Mouse (Mus musculus) ovary, postnatal 36 days (tissue): Measurements from ENCODE around the gene Catsperz.
A peak's percentile ranks its signal among the peaks of the same experiment; 100 is the strongest.

Source experiments
- DNase-seq: peaks from one replicate; pipeline ENCODE4 v3.0.0; 2022; ENCODE audit warnings: low spot score, mixed read lengths

Catsperz gene

GRCm38 (mm10) chr19:6922901-6923735, 2.1 kb downstream of the Catsperz start:
- DNase-seq, result no peak

DNA sequence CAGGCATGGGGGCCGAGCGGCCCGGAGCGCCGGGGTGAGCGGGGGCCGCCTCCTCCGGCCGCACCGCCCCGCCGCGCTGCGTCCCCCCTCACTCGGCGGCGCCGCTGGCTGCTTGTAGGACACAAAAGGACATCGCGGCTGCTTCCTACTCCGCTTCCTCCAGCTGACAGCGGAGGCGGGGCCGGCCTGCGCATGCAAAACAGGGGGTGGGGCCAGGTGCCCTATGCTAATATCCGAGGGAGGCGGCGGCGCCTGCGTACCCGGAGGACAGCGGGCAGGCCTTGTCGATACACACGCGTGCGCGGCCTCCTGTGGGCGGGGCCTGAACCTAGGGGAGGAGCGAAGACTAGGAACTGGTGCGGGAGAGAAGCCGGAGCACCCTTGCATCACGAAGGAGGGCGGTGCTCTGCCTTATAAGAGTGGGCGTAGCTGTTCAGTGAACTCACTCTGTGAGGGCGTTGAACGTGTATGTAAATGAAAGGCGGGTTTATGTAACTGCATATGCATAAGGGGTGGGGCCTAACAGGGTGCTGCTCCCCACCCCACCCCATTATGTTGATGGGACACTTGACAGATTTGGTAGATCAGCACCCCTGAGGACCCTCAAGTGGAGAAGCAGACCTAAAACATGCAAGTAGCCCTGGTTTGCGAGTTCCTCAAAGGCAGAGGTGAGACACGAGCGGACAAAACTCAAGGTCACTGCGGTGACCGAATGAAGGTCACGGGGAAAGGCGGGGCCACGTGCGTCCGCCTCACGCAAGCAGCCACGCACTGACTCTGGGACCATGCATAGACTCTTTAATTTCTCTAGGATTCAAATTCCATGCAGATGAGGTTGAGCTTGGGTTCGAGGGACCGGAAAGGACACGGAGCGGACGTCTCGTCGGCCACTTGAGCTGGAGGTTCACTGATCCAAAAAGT, 3.3 kb downstream of the Catsperz start, which contains the start of gene Esrra:
Gene Esrra (minus strand): TSS at position 167 of the 921 bp plus-strand sequence.
- DNase-seq, result peak; percentile 100

DNA sequence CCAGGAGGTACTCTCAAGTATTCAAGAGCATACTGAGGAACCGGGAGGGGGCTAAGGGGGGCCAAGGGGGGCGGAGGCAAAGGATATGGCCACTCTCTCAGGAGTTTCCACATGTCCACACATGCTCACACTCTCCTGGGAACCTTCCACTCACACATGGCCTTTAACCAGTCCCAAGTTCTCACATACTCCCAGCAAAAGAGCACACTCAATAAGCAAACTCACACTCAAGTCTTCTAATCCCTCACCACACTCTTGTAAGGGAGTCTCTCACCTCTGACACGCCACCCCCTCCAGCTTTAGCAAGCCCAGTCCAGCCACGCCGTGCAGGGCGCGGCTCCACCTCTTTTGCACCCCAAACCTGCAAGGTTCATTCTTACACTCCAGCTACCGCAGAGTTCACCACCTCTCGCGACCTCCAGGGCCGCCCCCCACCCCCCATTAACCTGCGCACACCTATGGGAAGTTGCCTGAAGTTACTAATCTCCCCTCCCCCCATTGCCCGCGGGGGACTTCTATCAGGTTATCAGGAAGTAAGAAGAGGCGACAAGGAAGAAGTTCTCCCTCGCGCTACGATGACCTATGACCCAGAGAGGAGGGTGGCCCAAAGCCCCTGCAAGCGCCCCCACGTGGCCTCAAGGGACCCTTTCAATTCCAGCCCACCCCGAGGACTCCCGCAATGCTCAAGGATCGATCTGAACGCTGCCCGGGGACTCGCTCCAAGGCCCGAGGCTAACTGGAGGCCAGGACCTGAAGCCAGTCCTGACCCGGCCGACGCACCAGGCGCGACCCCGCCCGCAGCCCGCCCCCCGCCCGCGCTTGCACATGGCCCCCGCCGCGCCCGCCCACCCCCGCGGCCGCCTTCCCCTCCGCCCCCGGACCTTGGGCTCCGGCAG, 4.2 kb downstream of the Catsperz start:
- no peak for DNase-seq

- peak; percentile 55 for DNase-seq
These were observed 5.1 kb downstream of the Catsperz start for GRCm38 (mm10) chr19:6919876-6920740.

DNA sequence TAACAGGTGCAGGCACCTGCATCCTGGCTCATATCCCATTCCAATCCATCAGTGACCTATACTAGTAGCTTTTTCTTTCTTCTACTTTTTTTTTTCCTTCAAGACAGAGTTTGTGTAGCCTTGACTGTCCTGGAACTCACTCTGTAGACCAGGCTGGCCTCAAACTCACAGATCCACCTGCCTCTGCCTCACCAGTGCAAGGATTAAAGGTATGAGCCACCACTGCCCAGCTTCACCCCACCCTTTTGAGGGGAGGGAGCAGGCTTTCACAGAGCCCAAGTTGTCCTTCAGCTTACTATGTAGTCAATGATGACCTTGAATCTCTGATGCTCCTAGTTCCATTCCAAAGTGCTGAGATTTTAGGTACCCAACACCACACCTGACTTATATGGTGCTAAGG, 5.7 kb downstream of the Catsperz start:
- no peak for DNase-seq

GRCm38 (mm10) chr19:6918321-6918720, 6.9 kb downstream of the Catsperz start:
- DNase-seq, result no peak

DNA sequence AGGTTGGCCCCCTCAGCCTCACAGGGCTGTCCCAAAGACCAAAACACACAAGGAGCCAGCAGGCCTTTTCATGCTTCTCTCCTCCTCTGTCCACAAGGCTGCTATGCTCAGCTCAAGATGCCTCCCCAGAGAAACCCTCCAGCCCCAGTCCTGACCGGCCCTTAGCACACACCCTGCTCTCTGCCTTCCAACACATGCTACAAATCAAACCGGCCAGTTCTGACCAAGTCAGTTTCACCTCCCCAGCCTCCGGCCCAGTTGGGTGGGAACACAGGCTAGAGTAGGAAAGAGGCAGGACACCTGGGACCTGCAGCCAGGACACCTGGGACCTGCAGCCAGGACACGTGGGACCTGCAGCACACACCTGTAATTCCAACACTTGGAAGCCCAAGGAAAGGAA, 8.7 kb downstream of the Catsperz start:
- no peak for DNase-seq

GRCm38 (mm10) chr19:6915276-6915675, 9.9 kb downstream of the Catsperz start:
- no peak for DNase-seq

DNA sequence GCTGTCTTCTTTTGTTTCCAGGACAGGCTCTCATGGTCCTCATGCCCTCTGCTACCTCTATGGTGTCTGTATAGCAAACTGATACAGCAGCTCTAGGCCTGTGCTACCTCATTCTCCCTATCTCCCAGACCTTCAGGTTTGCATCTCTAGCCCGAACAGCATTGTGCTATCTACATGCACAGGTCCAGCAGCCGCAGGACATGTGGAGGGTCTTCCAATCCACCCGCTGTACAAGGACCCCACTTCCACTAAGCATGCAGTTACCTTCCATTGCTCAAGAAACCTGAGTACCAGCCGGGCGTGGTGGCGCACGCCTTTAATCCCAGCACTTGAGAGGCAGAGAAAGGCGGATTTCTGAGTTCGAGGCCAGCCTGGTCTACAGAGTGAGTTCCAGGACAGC, 10.6 kb downstream of the Catsperz start:
- DNase-seq, result no peak

GRCm38 (mm10) chr19:6913991-6914390, 11.2 kb downstream of the Catsperz start:
- no peak for DNase-seq

DNA sequence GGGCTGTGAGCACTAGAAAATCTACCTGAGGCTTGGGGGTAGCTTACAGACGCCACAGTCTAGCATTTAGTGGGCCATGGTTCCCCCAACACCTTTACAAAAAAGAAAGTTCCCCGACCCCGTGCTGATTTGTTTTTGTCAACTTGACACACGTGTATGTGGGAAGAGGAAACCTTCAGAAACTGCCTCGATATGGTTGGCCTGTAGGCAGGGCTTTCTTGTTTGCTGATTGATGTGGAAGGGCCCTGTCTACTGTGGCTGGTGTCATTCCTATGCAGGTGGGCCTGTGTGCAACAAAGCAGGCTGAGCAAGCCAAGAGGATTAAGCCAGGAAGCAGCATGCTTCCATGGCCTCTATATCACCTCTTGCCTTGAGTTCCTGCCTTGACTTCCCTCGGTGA, 12.1 kb downstream of the Catsperz start:
- no peak for DNase-seq

DNA sequence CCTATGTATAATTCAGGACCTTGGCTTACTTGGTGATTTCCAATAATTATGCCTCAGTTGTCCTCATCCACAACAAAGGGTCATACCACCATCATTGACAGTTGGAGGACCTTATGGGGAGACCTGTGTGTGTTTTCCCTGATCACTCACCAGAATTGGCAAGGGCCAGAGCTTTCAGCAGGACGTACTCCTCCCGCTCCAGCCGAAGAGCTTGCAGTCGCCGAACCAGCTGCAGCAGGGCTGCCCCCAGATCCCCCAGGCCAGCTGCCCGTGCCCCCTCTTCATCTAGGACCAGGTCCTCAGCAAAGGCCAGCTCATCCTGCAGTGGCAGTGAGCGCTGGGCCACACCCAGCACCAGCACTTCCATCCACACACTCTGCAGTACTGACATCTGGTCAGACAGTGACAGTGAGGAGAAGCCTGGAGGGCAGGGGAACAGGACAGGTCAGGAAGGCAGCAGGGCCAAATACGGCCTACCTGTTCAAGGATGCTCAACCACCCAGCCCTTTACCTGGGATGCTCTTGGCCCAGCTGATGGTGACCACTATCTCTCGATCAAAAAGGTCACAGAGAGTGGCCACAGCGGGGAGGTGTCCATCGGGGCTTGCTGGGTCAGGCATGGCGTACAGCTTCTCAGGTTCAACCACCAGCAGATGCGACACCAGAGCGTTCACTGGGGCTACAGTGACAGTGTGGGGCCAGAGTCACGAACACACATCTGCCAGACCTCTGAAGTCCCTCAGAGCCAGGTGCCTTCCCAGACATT, 12.8 kb downstream of the Catsperz start:
- DNase-seq, result no peak

DNA sequence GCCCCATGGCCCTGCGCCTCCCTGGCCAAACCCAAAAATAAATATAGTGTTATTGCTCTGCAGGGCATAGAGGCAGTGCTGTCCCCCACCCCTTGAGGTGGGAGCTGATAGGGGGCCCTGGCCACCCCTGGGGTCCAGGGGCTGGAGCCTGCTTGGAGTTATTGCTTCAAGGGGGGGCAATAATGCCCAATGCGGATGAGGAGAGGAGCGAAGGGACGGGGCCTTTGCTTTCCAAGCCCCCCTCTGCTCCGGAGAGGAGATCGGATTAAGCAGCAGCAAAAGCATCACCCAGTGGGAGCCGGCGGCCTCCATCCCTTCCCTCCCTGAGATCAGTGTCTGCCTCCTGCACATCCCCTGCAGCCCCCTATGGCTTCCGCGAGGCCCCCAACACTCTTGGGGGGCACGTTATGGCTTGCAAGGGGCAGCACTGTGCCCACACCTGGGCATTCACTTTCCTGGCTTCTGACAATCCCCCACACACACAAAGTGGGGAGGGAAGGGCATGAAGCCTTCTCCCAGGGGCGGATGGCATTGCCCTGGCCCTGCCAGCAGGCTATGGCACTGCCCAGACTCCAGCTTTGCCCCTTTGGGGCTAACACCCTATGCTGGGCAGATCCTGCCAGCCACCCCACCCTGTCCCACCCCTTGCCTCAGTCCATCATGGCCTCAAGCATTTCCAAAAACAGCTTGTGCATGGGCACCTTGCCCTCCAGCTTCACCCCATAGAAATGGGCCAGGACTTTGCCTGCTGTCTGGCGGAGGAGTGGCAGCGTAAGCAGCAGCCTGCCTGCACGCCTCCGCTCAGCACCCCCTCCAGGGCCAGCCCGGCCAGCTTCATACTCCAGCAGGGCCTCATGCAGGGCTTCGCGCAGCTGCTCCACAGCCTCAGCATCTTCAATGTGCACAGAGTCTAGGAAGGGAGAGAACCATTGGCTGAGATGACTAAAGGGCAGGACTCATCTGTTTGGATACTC, 13.8 kb downstream of the Catsperz start:
- no peak for DNase-seq

GRCm38 (mm10) chr19:6910306-6910705, 14.9 kb downstream of the Catsperz start:
- peak; percentile 52 for DNase-seq

- peak; percentile 88 for DNase-seq
These were observed 15.5 kb downstream of the Catsperz start, which contains the start of the genes Trmt112 and Prdx5 for GRCm38 (mm10) chr19:6909507-6910289. Trmt112 (plus strand) TSS chr19:6909698. Prdx5 (minus strand) TSS chr19:6910106.

DNA sequence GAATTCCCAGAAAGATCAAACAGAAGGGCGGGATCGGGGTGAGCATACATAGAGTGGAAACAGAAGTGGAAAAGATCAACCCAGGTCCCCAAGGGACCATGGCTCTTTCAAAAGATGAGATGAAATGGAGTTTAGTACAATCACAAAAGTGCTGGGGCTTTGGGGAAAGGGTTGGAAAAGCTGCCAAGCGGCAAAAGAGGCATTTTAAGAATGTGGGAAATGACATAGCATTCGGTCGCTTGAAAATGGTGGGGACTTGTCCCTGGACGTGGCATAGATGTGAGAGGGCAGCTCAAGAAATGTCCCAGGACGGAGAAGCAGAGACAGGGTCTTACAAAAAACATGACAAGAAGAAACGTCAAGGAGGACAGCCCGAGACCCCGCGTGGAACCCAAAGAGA, 16.2 kb downstream of the Catsperz start:
- DNase-seq, result no peak

DNA sequence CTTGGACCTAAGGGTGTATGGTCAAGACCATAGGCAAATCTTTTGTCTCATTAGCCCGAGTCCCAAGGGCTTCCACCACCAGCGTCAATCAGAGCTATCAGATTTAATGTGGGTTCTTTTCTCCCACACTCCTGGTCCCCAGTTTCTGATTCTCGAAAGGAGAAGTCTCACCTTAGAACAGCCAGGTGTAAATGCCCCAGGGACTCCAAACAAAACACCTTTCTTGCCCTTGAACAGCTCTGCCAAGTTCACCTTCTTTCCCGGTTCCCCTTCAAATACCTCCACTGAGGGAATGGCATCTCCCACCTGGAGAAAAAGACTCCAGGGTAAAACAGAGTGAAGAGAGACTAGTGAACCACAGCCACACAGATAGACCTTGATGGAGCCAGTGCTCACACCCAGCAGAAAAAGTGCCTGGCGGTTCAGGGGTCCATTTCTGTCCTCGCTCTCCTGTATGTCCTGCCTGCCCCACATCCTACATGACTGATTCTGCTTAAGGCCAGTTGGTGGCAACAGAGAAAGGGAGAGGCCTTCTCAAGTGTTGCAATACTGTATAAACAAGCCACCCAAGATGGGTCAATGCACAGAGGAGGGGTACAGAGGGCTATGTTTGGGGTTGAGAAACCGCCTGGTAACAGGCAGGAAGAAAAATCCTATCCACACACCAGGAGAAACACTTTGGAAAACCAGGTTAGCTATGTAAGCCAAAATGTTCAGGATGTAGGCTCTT, 17.2 kb downstream of the Catsperz start:
- no peak for DNase-seq
